Mouse (Mus musculus): Measurements from ENCODE around the gene Cog8.
A peak's percentile ranks its signal among the peaks of the same experiment; 100 is the strongest.

The Cog8 gene

DNA sequence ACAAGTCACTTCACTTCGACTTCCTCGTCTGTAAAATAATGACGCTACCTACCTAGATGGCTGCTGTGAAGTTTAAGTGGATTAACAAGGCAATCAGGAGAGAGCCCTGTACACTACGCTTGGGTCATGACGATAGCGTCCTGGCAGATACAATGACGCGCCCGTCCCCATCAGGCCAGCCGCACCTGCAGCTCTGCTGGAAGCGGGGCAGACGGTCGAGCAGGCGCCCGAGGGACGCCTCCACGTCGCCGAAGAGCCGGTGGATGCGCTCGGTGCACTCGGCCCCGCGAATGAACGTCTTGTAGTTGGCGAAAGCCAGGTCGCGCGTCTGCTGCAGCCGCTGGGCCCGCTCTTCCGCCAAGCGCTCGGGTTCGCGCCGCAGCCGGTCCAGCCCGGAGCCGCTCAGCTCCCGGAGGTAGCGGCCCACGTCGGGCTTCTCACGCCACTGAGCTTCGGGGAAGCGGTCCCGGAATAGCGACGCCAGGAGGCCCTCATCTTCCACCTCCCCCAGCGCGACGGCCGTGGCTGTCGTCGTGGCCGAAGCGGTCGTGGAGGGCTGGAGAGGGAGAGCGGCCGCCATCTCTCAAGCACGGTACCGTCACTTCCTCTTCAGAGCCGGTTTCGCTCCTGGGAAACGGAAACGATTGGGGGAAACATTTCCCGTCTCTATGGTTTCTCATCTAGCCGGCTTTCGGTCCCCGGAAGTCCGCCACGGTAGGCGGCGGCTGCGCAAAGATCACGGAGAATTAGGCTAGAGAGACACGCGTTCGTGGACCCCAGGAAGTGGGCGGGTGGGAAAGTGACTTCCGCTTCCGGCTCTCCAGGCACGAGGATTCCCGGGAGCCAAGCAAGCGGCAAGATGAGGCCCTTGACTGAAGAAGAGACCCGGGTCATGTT lies at the start of gene Cog8, which contains the start of gene Nip7:
Gene Cog8, minus strand, starts transcription at position 614 of the 897 bp plus-strand sequence.
Gene Nip7, plus strand, starts transcription at position 802 of the 897 bp plus-strand sequence.
- DNase-seq (ENCODE audit: low read depth, low spot score): peak; percentile 97

DNA sequence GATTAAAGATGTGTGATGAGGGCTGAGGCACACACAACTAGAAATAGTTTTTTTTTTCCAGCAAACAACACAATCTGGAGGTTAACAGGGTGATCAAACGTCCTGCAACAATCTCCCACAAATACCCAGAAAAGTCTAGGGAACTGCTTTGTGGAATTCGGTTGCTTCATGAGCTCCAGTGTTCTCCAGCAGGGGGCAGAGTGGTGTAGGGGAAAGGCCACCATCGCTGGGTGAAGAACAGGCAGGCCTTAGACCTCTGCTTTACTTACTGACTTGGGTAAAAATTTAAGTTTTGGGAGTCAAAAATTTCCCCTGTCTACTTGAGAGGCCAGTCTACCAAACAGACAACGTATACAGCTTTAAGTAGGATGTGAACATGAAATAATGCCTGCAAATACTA lies 48.1 kb upstream of the Cog8 start:
- DNase-seq (ENCODE audit: low read depth, low spot score): peak; percentile 83

DNA sequence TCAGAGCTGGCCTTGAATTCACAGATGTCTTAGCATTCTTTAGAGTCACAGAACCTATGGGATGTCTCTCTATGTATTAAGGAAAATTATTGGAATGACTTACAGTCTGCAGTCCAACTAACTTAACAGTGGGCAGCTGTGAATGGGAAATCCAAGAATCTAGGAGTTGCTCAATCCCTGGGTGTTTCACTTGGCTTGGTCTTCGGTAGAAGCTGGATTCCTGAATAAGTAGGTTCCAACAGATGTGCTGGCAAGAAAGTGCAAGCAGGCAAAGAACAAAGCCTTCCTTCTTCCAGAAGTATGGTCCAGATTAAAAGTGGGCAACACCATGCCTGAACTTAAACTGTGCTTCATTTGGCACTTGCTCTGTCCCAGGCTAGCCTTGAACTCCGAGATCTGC lies 44.1 kb upstream of the Cog8 start:
- no peak for DNase-seq (ENCODE audit: low read depth, low spot score)

DNA sequence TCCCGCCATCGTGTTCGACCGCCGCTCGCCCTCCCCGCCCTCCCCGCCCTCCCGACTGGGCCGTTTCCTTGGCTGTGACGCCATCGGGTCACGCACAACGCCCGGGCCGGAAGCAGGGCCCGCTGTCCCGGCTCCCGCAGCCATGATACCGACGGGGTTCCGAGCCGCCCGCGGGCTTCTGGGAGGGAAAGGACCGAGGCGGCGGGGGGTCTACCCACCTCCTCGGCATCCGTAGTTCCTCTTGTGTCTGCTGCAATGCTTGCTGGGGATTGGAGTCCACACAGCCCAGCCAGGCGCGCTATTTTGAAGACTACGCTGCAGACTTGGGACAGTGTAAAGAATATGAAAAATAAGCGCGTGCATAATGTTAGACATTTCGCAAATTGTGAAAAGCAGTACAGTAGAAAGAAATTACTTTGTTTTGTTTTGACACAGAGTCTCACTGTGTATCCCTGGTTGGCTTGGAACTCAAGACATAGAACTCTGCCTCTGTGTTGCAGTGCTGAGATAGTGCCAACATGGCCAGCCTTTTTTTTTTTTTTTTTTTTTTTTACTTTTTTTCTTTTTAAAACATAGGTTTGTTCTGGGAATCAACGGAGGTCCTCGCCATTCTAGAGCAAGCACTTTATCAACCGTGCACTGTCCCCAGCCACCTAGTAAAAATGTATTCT lies 40.0 kb upstream of the Cog8 start, which contains the start of gene Terf2:
Gene Terf2, minus strand, starts transcription at position 182 of the 671 bp plus-strand sequence.
- DNase-seq (ENCODE audit: low read depth, low spot score): peak; percentile 94

DNA sequence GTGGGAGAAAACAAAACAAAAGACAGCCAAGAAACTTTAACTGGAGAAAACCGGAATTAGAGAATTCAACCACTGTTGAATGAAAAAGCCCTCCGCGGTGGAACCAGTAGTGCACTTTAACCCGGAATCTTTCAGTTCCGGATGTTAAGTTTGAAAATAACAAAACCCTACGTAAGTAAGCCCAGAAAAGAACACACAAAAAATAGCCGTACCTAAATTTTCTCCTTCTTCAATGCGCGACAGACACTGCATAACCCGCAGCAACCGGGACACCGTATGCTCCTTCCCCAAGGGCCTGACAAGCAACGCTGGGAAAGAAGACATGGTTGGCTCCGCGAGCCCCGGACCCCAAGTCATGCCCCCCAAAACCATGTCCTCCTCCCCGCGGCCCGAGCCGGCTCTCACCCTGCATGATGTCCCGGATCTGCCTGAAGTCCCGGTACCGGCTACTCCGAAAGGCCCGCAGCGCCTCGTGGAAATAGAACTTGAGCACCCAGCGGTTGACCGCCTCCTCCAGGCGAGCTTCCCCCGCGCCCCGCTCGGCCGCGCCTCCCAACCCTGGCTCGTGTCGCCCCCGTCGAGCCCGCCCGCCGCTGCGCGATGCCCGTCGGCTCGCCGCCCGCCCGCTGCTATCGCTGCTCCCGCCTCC lies 39.4 kb upstream of the Cog8 start:
- DNase-seq (ENCODE audit: low read depth, low spot score): peak; percentile 69

DNA sequence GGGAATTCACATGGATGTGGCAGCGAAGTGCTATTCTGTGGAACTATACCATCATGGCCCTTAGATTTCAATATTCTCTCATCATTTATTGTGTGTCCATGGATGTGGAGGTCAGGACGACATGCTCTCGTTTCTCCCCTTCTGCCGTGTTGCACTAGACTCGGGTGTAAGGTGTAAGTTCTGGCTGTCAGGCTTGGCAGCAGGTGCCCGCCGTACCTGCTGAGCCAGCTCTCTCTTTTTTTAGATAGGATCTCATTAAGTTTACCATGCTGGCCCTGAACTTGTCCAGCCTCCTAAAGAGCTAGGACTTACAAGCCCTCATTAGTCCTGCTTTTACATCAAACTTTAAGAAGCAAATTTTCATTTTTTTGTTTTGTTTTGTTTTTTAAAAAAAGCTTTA lies 34.0 kb upstream of the Cog8 start:
- DNase-seq (ENCODE audit: low read depth, low spot score): no peak

DNA sequence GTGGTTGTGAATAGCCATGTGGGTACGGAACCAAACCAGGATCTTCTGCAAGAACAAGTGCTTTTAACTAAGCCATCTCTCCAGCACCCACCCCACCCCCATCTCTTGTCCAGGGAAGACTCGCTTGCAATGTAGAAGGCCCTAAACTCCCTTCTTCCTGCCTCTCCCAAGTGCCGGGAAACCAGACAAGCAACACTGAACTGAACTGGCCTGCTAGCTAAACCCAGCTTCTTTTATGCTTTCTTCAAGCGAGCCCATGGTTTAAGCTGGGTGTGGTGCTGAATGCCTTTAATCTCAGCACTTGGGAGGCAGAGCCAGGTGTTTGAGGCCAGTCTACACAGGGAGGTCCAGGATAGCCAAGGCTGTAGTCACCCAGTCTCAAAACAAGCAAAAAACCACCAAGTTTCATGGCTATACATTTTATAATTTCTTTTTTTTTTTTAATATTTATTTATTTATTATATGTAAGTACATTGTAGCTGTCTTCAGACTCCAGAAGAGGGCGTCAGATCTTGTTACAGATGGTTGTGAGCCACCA lies 32.1 kb upstream of the Cog8 start:
- no peak for DNase-seq (ENCODE audit: low read depth, low spot score)

DNA sequence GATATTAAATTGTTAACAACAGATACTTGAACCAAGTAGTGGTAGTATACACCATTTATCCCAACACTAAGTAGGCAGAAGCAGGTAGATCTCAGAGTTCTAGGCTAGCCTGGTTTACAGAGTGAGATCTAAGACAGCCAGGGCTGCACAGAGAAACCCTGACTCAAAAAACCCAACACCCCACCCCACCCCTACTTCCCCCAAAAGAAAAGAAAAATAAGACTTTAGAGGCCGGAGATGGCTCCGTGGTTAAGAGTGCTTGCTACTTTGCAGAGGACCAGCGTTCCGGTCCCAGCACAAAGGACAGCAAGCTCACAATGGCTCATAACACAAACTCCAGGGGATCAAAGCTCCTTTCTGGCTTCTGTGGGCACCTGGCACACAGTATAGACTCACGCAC lies 29.5 kb upstream of the Cog8 start:
- DNase-seq (ENCODE audit: low read depth, low spot score): no peak

DNA sequence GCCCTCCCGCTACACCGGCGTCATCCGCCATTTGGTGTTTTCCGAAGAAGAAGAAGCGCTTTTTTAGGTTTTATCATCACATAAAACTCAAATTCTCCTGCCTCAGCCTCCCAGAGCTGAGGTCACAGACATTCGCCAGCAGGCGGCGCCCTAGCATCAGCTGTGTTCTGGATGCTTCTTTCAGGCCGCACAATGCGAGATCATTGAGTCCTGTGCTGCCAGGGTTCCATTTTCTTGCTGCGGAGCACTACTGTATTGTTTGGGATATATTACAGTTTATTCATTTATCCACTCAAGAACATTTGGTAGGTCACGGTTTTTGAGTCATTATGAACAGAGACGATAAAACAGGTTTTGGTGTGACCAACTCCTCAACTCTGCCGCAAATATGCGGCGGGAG lies 28.9 kb upstream of the Cog8 start:
- DNase-seq (ENCODE audit: low read depth, low spot score): peak; percentile 57

DNA sequence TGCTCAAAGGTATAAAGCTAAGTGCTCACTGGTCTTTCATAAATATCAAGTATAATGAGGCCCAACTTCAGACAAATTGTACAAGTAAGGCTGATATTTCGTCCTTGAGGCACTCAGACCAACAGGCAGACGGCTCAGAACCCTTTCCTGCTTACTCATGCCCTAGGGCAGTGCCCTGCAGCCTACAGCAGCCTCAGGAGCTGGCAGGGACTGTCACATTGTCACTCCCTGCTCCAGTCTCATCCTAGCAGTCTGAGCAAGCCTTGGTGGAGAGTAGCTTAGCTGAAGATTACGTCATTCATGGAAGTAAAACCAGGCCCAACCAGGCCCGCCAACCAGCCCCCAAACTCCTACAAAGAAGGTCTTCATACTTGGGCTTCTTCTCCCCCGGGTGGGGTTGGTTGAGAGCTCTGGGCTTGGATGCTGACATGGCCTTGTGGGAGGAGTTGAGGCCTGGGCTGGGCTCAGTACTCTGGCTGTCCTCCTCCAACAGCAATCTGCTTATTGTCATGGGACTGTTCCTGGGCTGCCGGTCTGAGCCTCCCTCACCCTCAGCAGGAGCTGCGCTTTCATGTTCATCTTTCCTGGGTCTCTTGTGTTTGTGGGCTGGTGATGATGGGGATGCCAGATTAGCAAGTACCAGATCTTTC lies 19.9 kb upstream of the Cog8 start:
- no peak for DNase-seq (ENCODE audit: low read depth, low spot score)

DNA sequence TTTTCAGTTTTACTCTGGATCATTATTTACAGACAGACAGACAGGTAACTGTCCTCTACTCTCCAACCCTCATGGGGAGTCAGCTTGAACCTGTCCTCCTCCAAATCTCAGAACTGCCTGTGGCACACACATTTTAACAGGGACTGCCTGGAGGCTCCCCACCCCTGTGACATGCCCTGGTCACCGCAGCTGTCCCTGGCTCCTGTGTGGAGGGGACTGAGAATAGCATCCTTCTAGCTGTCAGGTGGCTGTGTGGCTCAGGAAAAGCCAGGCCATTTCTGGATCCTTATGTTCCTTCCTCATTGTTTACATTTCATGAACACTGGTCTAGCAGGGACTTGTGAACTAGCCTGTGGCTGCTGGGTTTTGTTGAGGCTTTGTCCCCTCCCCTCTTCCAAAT lies 17.6 kb upstream of the Cog8 start:
- no peak for DNase-seq (ENCODE audit: low read depth, low spot score)

DNA sequence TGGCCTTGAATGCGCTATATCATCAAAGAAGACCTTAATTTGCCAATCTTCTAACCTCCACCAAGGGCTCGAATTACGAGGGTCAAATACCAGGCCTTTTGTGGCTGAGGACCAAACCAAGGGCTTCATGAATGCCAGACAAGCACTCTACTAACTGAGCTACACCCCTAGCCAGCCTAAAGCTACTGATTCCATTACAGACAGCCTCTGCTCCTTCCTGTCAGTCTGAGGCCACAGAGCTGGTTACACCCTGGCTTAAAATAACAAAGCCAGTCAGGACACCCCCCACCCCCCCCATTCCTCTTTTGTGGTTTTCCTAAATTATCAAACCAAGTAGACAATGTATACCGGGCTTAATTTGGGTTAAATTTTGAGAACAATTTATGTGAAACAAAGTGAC lies 17.2 kb upstream of the Cog8 start:
- no peak for DNase-seq (ENCODE audit: low read depth, low spot score)

DNA sequence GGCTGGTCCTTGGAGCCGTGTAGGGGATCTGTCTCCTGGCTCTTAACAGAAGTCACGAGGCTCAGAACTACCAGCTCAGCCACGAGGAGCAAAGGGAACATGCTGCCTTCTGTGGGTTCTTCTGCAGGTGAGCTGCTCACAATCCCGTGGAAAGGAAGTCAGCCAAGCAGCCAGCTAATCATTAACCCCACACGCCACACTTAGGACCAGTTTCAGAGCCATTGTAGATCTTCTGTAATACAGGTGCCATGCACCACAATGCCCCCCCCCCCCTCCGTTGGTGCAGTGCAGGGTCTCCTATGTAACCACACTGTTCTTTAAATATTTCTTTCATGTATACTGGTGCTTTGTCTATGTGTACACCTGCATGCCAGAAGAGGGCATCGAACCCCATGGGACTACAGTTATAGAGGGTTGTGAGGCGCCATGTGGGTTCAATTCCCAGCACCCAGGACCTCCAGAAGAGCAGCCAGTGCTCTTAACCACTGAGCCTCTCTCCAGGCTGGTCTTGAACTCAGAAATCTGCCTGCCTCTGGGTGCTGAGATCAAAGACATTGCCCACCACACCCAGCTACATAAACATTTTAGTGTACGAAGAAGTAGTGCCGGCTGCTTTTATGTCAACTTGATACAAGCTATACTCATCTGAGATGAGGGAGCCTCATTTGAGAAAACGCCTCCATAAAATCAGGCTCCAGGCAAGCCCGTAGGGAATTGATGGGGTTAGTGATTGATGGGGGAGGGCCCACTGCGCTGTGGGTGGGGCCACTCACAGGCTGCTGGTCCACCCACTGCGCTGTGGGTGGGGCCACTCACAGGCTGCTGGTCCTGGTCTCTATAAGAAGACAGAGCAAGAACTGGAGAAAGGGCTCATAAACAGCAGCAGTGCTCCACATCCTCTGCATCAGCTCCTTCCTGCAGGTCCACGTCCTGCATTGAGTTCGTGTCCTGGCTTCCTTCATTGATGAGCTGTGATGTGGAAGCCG lies 9.3 kb upstream of the Cog8 start, which contains the start of gene Tmed6:
Gene Tmed6, minus strand, starts transcription at position 134 of the 986 bp plus-strand sequence.
- peak; percentile 15 for DNase-seq (ENCODE audit: low read depth, low spot score)

DNA sequence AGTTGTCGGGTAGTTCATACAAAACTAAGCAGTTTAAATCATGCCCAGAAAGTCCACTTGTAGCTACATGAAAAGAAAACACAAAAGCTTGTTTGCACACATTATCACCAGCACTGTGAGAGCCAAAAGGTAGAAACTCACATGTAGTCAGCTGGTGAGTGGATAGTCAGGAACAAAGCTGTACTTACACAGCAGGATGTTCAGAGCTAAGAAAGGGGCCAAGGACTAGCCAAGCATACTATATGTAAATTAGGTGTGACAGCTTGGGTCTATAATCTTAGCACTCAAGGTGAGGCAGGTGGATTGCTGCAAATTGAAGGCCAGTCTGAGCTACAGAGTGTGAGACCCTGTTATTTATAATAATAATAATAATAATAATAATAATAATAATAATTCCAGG lies 6.1 kb upstream of the Cog8 start:
- no peak for DNase-seq (ENCODE audit: low read depth, low spot score)

DNA sequence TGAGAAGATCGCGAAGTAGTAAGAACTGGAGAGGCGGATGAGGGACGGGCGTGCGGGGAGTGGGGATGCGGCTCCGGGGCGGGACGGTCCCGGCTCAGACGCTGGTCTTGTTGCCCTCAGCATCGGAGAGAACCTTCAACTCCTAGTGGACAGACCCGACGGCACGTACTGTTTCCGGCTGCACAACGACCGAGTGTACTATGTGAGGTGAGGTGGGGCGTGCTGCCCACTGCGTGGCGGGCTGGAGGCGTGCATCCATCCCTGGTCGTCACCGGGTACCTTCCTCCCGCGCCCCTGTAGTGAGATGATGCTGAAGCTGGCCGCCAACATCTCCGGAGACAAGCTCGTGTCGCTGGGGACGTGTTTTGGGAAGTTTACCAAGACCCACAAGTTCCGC lies 482 bp upstream of the Cog8 start:
- DNase-seq (ENCODE audit: low read depth, low spot score): no peak

DNA sequence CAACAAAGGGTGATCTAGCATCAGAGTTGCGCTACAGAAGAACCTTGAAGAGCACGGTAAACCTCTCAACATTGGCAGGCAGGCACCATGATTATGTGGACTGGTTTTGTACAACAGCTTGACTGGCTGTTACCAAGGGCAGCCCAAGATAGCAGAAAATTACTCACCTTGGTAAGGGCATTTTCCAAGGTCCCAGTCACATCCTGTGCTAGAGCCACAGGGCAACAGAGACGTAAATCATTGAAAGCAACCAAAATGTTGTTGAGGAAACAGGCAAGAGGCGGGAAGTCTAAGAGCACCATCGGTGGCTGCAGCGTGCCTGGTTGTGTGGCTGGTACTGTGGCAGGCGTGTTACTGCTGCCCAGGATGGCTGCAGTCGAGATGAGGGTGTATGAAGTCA lies 4.4 kb downstream of the Cog8 start:
- DNase-seq (ENCODE audit: low read depth, low spot score): no peak

DNA sequence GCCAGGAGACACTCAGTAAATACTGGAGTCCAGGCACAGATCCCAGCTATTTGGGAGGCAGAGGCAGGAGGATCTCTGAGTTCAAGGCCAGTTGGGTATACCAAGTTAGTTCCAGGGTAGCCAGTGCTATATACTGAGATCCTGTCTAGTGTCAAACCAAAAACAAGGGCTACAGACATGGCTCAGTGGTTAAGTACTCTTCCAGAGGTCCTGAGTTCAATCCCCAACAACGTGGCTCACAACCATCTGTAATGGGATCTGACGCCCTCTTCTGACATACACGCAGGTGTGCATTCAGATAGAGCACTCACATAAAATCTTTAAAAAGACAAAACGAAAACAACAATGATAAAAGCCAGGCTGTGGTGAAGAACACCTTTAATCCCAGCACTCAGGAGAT lies 7.0 kb downstream of the Cog8 start:
- peak; percentile 8 for DNase-seq (ENCODE audit: low read depth, low spot score)

DNA sequence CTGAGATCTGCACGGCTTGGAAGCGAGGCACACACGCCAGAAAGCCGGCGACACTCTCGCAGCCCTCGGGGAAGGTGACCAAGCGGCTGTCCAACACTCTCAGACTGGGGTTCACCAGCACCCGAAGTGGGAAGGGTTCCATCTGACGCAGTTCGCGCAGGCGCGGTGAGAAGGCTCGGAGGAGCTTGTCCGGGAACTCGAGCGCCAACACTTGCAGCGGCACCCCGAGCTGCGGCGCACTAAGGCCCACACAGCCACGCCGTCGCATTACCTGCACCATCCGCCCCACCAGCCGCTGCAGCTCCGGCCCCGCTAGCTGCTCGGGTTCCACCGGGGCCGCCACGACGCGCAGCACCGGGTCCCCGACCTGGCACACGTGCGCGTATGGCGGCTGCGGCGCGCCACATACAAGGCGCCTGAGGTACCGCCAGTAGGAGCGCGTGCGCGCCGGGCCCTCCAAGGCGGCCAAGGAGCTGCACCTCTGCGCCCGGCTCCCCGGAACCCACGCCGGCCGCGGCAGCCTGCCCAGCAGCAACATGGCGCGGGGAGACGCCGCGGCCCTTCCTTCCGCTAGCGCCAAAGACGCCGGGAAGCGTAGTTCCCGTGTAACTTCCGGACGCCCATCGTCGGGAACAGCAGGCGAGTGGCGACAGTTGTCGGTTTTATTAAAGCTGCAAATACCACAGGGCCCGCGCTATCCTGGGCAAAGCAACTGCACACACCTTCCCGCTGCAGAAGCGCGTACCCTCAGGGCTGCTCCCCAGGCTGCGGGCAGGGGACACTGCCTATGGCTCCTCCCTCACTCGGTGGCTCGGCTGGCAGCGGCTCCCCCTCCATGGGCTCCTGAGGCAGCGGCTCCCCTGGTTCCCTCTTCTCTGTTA lies 8.2 kb downstream of the Cog8 start, which contains the start of gene Pdf:
Gene Pdf, minus strand, starts transcription at position 554 of the 881 bp plus-strand sequence.
- peak; percentile 86 for DNase-seq (ENCODE audit: low read depth, low spot score)

DNA sequence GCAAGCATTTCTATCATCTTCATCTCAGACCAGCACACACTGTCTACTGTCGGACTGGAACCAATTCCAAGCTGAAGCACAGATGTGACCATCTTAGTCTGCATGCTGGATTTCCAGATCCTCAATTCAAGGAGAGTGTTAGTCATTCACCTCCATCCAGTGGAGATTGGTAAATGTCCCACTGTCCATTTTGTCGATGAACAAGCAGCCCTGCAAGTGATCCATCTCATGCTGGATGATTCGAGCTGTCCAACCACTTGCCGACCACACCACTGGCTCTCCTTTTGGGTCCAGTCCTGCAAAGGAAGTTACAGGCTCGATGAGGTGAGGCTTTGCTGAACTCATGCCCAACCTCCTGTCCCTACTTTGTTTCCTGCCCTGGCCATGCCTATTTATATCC lies 9.5 kb downstream of the Cog8 start:
- DNase-seq (ENCODE audit: low read depth, low spot score): no peak
